In genomic region chr11:6388726-6389413, GRCm38 (mm10) we compare ENCODE assay signal across 8 mouse cellular contexts. TPM values are rescaled to one million over a fixed set of nuclear protein-coding genes. Genes with fewer than 3 reads are reported as not detected.
DNase-seq lines count a peak whose midpoint lies in the region; ATAC-seq and TF ChIP-seq lines count a peak whose summit lies in the region.

Gene Zmiz2 (plus strand): TSS chr11:6389074.

- H3K27ac ChIP-seq in gastrocnemius, adult 2 months: peak within 1 kb of the TSS; percentile 96
- peak within 1 kb of the TSS; percentile 93 for H3K27ac ChIP-seq in hindbrain, postnatal 0 days

- H3K4me2 ChIP-seq in hindbrain, postnatal 0 days (ENCODE audit: low read depth, low read length): peak within 1 kb of the TSS; percentile 84

- H3K27me3 ChIP-seq in hindbrain, postnatal 0 days (ENCODE audit: insufficient read depth, low read length): no peaks in the 10 kb centered on the region
- no peaks in the 10 kb centered on the region for H3K27me3 ChIP-seq in megakaryocyte, embryonic 14.5 days (replicated peaks)

- no peaks in the 10 kb centered on the region for H3K9me3 ChIP-seq in hindbrain, postnatal 0 days (ENCODE audit: low read length)
- no peaks in the 10 kb centered on the region for H3K9me3 ChIP-seq in megakaryocyte, embryonic 14.5 days

- peak; percentile 98 for ATAC-seq in hindbrain, postnatal 0 days

- H3K9ac ChIP-seq in hindbrain, postnatal 0 days (replicated peaks; ENCODE audit: low read length): peak within 1 kb of the TSS; percentile 86

- intact Hi-C loops in gastrocnemius, adult 2 months (cut with DNase I): no loop called here

- TF ChIP-seq CTCF in gastrocnemius, adult 2 months (IDR thresholded peaks at IDR 0.05): no peak
- no peak for TF ChIP-seq CTCF in hindbrain, postnatal 0 days (IDR thresholded peaks at IDR 0.05; ENCODE audit: low read depth)

- no peaks in the 10 kb centered on the region for H3K36me3 ChIP-seq in hindbrain, postnatal 0 days (ENCODE audit: insufficient read depth, low read length)
- H3K36me3 ChIP-seq in megakaryocyte, embryonic 14.5 days (replicated peaks; ENCODE audit: low read length): peaks cover 22% of the 10 kb centered on the region

- 6% methylated on average over 49 of the region's 60 CpGs for WGBS in hindbrain, postnatal 0 days

- H3K4me1 ChIP-seq in hindbrain, postnatal 0 days (ENCODE audit: insufficient read depth, low read length): peaks cover 19% of the 10 kb centered on the region; the same call in 1 of the 2 replicates
- peaks cover 46% of the 10 kb centered on the region for H3K4me1 ChIP-seq in megakaryocyte, embryonic 14.5 days

- peak; percentile 83 for DNase-seq in WW6 (ENCODE audit: low read depth, low spot score)
- DNase-seq in cerebellum, postnatal 4 days (ENCODE audit: low spot score in 2 of 2): peak; percentile 81 to 95
- DNase-seq in gastrocnemius, adult 2 months: peak; percentile 98
- DNase-seq in hindbrain, postnatal 0 days (ENCODE audit: low spot score): peak; percentile 96
- peak; percentile 87 to 94 for DNase-seq in left cerebral cortex, adult 8-10 months (ENCODE audit: low spot score in 2 of 2)
- DNase-seq in right cerebral cortex, postnatal 10 days (ENCODE audit: low spot score in 2 of 2): peak; percentile 95
- DNase-seq in urinary bladder, postnatal 25 days (ENCODE audit: low spot score): peak; percentile 94

- peak within 1 kb of the TSS; percentile 97 for H3K4me3 ChIP-seq in gastrocnemius, adult 2 months
- peak within 1 kb of the TSS; percentile 71 for H3K4me3 ChIP-seq in hindbrain, postnatal 0 days (ENCODE audit: low read length)
- H3K4me3 ChIP-seq in megakaryocyte, embryonic 14.5 days (replicated peaks): peak within 1 kb of the TSS; percentile 95

RNA-seq across cellular contexts. Expression of gene Zmiz2, which starts in this region (rescaled TPM):
- total RNA-seq in gastrocnemius, adult 2 months (2021): 10 to 100 TPM; 45.4 to 52.0 TPM
- total RNA-seq in hindbrain, postnatal 0 days (2014; rRNA removed): 136 and 149 TPM in 2 replicates
- 27.0 and 29.0 TPM in 2 replicates for polyA plus RNA-seq in hindbrain, postnatal 0 days (2015; fragmentation: Nextera tagmentation; extraction: Ambion mirVana)
- 100 to 1,000 TPM; 199 to 214 (median 211) TPM for total RNA-seq in left cerebral cortex, adult 8-10 months (2022)
- polyA plus RNA-seq in megakaryocyte, embryonic 14.5 days (2012; ENCODE audit: insufficient read depth, low replicate concordance): 225 and 608 TPM in 2 replicates

Comparison
In these comparisons a context has a peak if more than half of its experiments do, and no peak if none do; other contexts are left out.
1. Peak in every context shown above with its lines: DNase-seq, ATAC-seq, H3K4me3 ChIP-seq and H3K27ac ChIP-seq.